Mouse (Mus musculus): ENCODE results near the gene Ehbp1l1. TPM values are rescaled to one million over a fixed set of nuclear protein-coding genes. Genes with fewer than 3 reads are reported as not detected.

Ehbp1l1 gene
- 25.1 TPM for polyA plus RNA-seq (2014; fragmentation: Illumina TruSeq; extraction: RNeasy Lipid Tissue Mini Kit (QIAGEN cat#74804); ENCODE audit: insufficient read depth, low read depth, low replicate concordance)

DNA sequence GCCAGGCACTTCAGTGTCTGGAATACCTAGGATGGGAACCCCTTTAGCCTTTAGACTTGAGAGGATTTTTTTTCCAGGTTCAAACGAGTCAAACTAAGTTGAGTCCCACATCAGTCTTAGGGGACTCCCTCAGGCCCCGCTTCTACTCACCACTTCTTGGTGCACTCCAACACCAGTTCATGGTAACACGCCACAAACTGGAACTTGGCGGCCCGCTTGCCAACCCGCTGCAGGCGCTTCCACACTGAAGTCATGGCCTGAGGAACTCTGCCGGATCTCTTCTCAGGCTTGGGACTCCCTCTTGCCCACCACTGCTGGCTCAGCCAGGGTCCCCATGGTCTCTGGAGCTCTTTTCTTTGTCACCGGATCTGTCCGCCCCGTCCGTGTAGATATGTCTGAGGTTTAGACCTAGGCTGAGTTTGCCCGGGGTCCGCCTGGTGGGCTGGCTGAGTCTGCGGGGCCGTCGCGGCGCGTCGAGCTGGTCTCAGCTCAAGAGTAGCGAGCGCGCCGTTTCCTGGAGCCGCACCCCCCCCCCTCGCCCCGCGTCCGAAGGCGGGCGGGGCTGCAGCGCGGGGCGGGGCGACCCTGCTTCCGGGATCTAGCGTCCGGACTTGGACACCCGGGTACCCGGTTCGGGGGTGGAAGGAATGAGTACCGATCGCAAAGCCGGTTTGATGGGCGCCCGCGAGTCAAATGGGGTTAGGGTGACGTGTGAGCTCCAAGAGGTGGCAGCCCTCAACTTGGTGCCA is at the start of gene Ehbp1l1:
Gene Ehbp1l1 (minus strand): TSS at position 551 of the 749 bp plus-strand sequence.

GRCm38 (mm10) chr19:5770925-5771860 is 45.1 kb upstream of the Ehbp1l1 start, which contains the start of gene Scyl1:
Gene Scyl1 (minus strand): TSS chr19:5771419.

GRCm38 (mm10) chr19:5740320-5741317 is 14.5 kb upstream of the Ehbp1l1 start, which contains the start of gene Ltbp3:
Gene Ltbp3 (plus strand): TSS chr19:5740904.

DNA sequence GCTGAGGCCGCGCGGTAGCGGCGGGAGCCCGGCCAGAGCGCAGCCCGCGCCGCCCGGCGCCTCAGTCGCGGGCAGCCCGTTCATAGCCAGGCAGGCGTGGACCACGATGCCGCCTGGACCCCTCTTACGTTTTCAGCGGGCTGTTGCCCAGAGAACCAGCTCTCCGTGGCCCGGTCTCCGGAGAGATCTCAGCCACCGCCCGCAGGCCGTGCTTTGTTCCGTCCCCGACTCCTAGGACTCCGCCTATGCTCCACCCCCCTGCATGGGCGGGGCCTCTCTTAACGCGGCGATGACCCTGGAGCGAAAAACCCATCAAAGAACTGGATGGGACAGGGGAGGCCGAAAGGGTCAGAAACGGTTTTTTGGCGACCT is 3.3 kb upstream of the Ehbp1l1 start, which contains the start of gene Fam89b:
Gene Fam89b (minus strand): TSS at position 210 of the 372 bp plus-strand sequence.

DNA sequence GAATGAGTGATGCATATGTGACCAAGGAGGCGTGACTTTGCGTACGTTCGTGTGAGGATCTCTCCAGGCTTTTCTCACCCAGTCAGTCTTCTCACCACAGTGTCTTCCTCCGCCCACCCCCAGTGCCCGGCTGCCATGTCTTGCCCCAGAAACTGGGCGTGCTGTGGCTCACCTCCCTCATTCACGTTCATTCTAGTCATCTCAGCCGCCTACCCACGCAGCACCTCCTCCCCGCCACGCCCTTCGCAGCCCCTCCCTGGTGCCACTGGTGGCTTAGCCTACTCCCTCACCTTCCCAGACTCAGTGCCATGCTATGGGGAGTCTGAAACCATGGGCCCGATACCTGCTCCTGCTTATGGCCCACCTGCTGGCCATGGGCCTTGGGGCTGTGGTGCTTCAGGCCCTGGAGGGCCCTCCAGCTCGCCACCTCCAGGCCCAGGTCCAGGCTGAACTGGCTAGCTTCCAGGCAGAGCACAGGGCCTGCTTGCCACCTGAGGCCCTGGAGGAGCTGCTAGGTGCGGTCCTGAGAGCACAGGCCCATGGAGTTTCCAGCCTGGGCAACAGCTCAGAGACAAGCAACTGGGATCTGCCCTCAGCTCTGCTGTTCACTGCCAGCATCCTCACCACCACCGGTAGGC is 21.8 kb downstream of the Ehbp1l1 start, which contains the start of gene Kcnk7:
Gene Kcnk7 (plus strand): TSS at position 205 of the 638 bp plus-strand sequence.

DNA sequence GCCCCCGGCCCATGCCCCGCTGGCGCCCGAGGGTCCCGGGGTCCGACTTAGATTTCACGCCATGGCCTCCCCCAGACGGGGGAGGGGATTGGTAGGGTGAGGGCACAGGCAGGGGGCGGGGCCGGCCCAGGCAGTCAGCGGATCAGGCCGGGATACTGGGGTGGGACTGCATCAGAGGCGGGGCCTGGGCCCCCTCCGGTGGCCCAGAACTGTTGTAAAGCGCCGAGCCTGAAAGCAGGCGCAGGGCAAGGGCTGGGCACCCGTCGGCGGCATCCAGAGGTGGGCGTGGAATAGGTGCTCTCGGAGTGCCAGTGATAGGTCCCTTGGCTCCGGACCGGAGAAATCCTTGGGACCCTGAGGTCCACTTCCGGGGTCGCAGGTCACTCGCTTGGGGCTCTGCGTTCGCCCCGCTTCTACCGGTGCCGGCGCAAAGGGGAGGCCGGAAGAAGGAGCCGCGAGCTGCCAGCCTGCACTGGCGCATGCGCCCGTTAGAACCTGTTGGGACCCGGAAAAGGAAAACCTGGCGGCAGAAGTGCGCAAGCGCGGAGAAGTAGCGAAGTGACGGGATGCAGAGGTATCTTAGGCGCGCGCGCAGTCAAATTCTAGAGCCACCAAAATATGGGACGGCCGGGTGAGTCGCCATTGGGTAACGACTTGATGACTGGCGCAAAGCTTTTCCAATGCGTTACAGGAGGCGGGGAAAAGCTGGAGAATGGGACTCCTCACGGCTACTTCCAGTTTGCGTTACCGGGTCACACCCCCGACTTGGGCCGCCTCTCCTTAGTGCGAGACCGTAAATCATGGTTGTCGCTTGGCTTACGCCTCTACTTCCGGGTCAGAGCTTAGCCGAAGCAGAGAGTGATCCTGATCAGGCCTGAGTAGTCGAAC is 37.7 kb downstream of the Ehbp1l1 start, which contains the start of the genes Map3k11 and Pcnx3:
Gene Map3k11 (plus strand): TSS at position 543 of the 888 bp plus-strand sequence.
Gene Pcnx3 (minus strand): TSS at position 709 of the 888 bp plus-strand sequence.

GRCm38 (mm10) chr19:5662981-5663913 is 62.9 kb downstream of the Ehbp1l1 start, which contains the start of gene Sipa1:
Gene Sipa1 (minus strand): TSS chr19:5663707.

Other genes with a start within 250 kb of the Ehbp1l1 start
- 24.5 TPM for gene Mus81, start 237.9 kb downstream of the Ehbp1l1 start, polyA plus RNA-seq (2014; fragmentation: Illumina TruSeq; extraction: RNeasy Lipid Tissue Mini Kit (QIAGEN cat#74804); ENCODE audit: insufficient read depth, low read depth, low replicate concordance)
- 601 TPM for gene Cfl1, start 235.9 kb downstream of the Ehbp1l1 start, polyA plus RNA-seq (2014; fragmentation: Illumina TruSeq; extraction: RNeasy Lipid Tissue Mini Kit (QIAGEN cat#74804); ENCODE audit: insufficient read depth, low read depth, low replicate concordance)
- gene 1700020D05Rik, start 222.5 kb downstream of the Ehbp1l1 start, polyA plus RNA-seq (2014; fragmentation: Illumina TruSeq; extraction: RNeasy Lipid Tissue Mini Kit (QIAGEN cat#74804); ENCODE audit: insufficient read depth, low read depth, low replicate concordance) = not detected
- gene Snx32, start 215.8 kb downstream of the Ehbp1l1 start, polyA plus RNA-seq (2014; fragmentation: Illumina TruSeq; extraction: RNeasy Lipid Tissue Mini Kit (QIAGEN cat#74804); ENCODE audit: insufficient read depth, low read depth, low replicate concordance) = 5.9 TPM
- gene Ovol1, start 165.7 kb downstream of the Ehbp1l1 start, polyA plus RNA-seq (2014; fragmentation: Illumina TruSeq; extraction: RNeasy Lipid Tissue Mini Kit (QIAGEN cat#74804); ENCODE audit: insufficient read depth, low read depth, low replicate concordance) = 0.69 TPM
- 3.3 TPM for gene Ap5b1, start 158.3 kb downstream of the Ehbp1l1 start, polyA plus RNA-seq (2014; fragmentation: Illumina TruSeq; extraction: RNeasy Lipid Tissue Mini Kit (QIAGEN cat#74804); ENCODE audit: insufficient read depth, low read depth, low replicate concordance)
- gene Rnaseh2c, start 124.4 kb downstream of the Ehbp1l1 start, polyA plus RNA-seq (2014; fragmentation: Illumina TruSeq; extraction: RNeasy Lipid Tissue Mini Kit (QIAGEN cat#74804); ENCODE audit: insufficient read depth, low read depth, low replicate concordance) = 45.6 TPM
- 39.0 TPM for gene Kat5, start 116.1 kb downstream of the Ehbp1l1 start, polyA plus RNA-seq (2014; fragmentation: Illumina TruSeq; extraction: RNeasy Lipid Tissue Mini Kit (QIAGEN cat#74804); ENCODE audit: insufficient read depth, low read depth, low replicate concordance)
- gene Rela, start 88.8 kb downstream of the Ehbp1l1 start, polyA plus RNA-seq (2014; fragmentation: Illumina TruSeq; extraction: RNeasy Lipid Tissue Mini Kit (QIAGEN cat#74804); ENCODE audit: insufficient read depth, low read depth, low replicate concordance) = 49.7 TPM
- 35.8 TPM for gene Sipa1, start 62.6 kb downstream of the Ehbp1l1 start, polyA plus RNA-seq (2014; fragmentation: Illumina TruSeq; extraction: RNeasy Lipid Tissue Mini Kit (QIAGEN cat#74804); ENCODE audit: insufficient read depth, low read depth, low replicate concordance)
- 39.2 TPM for gene Map3k11, start 37.6 kb downstream of the Ehbp1l1 start, polyA plus RNA-seq (2014; fragmentation: Illumina TruSeq; extraction: RNeasy Lipid Tissue Mini Kit (QIAGEN cat#74804); ENCODE audit: insufficient read depth, low read depth, low replicate concordance)
- gene Pcnx3, start 37.4 kb downstream of the Ehbp1l1 start, polyA plus RNA-seq (2014; fragmentation: Illumina TruSeq; extraction: RNeasy Lipid Tissue Mini Kit (QIAGEN cat#74804); ENCODE audit: insufficient read depth, low read depth, low replicate concordance) = 19.6 TPM
- gene Kcnk7, start 21.9 kb downstream of the Ehbp1l1 start, polyA plus RNA-seq (2014; fragmentation: Illumina TruSeq; extraction: RNeasy Lipid Tissue Mini Kit (QIAGEN cat#74804); ENCODE audit: insufficient read depth, low read depth, low replicate concordance) = 0.92 TPM
- 59.0 TPM for gene Fam89b, start 3.3 kb upstream of the Ehbp1l1 start, polyA plus RNA-seq (2014; fragmentation: Illumina TruSeq; extraction: RNeasy Lipid Tissue Mini Kit (QIAGEN cat#74804); ENCODE audit: insufficient read depth, low read depth, low replicate concordance)
- 48.4 TPM for gene Ltbp3, start 14.6 kb upstream of the Ehbp1l1 start, polyA plus RNA-seq (2014; fragmentation: Illumina TruSeq; extraction: RNeasy Lipid Tissue Mini Kit (QIAGEN cat#74804); ENCODE audit: insufficient read depth, low read depth, low replicate concordance)
- gene Scyl1, start 45.1 kb upstream of the Ehbp1l1 start, polyA plus RNA-seq (2014; fragmentation: Illumina TruSeq; extraction: RNeasy Lipid Tissue Mini Kit (QIAGEN cat#74804); ENCODE audit: insufficient read depth, low read depth, low replicate concordance) = 45.0 TPM
- 15.0 TPM for gene Frmd8, start 149.0 kb upstream of the Ehbp1l1 start, polyA plus RNA-seq (2014; fragmentation: Illumina TruSeq; extraction: RNeasy Lipid Tissue Mini Kit (QIAGEN cat#74804); ENCODE audit: insufficient read depth, low read depth, low replicate concordance)
- 10.0 TPM for gene Slc25a45, start 151.5 kb upstream of the Ehbp1l1 start, polyA plus RNA-seq (2014; fragmentation: Illumina TruSeq; extraction: RNeasy Lipid Tissue Mini Kit (QIAGEN cat#74804); ENCODE audit: insufficient read depth, low read depth, low replicate concordance)
- 0.60 TPM for gene Tigd3, start 167.8 kb upstream of the Ehbp1l1 start, polyA plus RNA-seq (2014; fragmentation: Illumina TruSeq; extraction: RNeasy Lipid Tissue Mini Kit (QIAGEN cat#74804); ENCODE audit: insufficient read depth, low read depth, low replicate concordance)
- gene Dpf2, start 186.7 kb upstream of the Ehbp1l1 start, polyA plus RNA-seq (2014; fragmentation: Illumina TruSeq; extraction: RNeasy Lipid Tissue Mini Kit (QIAGEN cat#74804); ENCODE audit: insufficient read depth, low read depth, low replicate concordance) = 39.4 TPM
- 15.7 TPM for gene Cdc42ep2, start 198.5 kb upstream of the Ehbp1l1 start, polyA plus RNA-seq (2014; fragmentation: Illumina TruSeq; extraction: RNeasy Lipid Tissue Mini Kit (QIAGEN cat#74804); ENCODE audit: insufficient read depth, low read depth, low replicate concordance)
- 10.7 TPM for gene Pola2, start 237.9 kb upstream of the Ehbp1l1 start, polyA plus RNA-seq (2014; fragmentation: Illumina TruSeq; extraction: RNeasy Lipid Tissue Mini Kit (QIAGEN cat#74804); ENCODE audit: insufficient read depth, low read depth, low replicate concordance)

Data from lung, adult 10 weeks (tissue).